Mouse (Mus musculus) stomach, embryonic 14.5 days (tissue): ENCODE data around the gene Gm960. TPM values are rescaled to one million over a fixed set of nuclear protein-coding genes. Genes with fewer than 3 reads are reported as not detected.

Source experiments
- ATAC-seq: fragments of 200-750 bp; cut with Nextera tagmentation; 2 replicates; pipeline ENCODE4 v1.8.0; 2017; ENCODE audit warnings: low read depth, moderate TSS enrichment; ENCODE audit not compliant: insufficient number of reproducible peaks, insufficient read depth, low FRiP score
- H3K27ac ChIP-seq: fragments of 300-500 bp; sonication (generic); 2 replicates; pipeline ENCODE4 v1.5.1; 2014; ENCODE audit warnings: mild to moderate bottlenecking, low read length, moderate library complexity, mixed read lengths
- H3K27me3 ChIP-seq: fragments of 300-500 bp; sonication (generic); 2 replicates; pipeline ENCODE4 v1.6.1; 2014; ENCODE audit warnings: low read length, control low read depth, mixed read lengths; ENCODE audit not compliant: control insufficient read depth, insufficient read depth
- H3K36me3 ChIP-seq: fragments of 300-500 bp; sonication (generic); 2 replicates; pipeline ENCODE4 v1.6.1; 2014; ENCODE audit warnings: mild to moderate bottlenecking, control low read depth, low read length, moderate library complexity, mixed read lengths; ENCODE audit not compliant: control insufficient read depth, insufficient read depth
- H3K4me1 ChIP-seq: fragments of 300-500 bp; sonication (generic); 2 replicates; pipeline ENCODE4 v1.6.1; 2014; ENCODE audit warnings: low read length, control low read depth, mixed read lengths; ENCODE audit not compliant: control insufficient read depth, insufficient read depth
- H3K4me2 ChIP-seq: fragments of 300-500 bp; sonication (generic); replicated peaks from 2 replicates; pipeline ENCODE4 v1.6.1; 2014; ENCODE audit warnings: low read depth, low read length, control low read depth
- H3K4me3 ChIP-seq: fragments of 300-500 bp; sonication (generic); 2 replicates; pipeline ENCODE4 v1.5.1; 2014; ENCODE audit warnings: low read depth, low read length, control low read depth
- H3K9ac ChIP-seq: fragments of 300-500 bp; sonication (generic); replicated peaks from 2 replicates; pipeline ENCODE4 v1.6.1; 2014; ENCODE audit warnings: low read depth, mild to moderate bottlenecking, control low read depth, low read length, moderate library complexity, mixed read lengths
- H3K9me3 ChIP-seq: fragments of 300-500 bp; sonication (generic); 2 replicates; pipeline ENCODE4 v1.6.1; 2016; ENCODE audit warnings: low read depth, low read length, control low read depth; ENCODE audit not compliant: control insufficient read depth
- WGBS: fragments of 180-500 bp; shearing (Covaris S2); extraction: QIAGEN DNeasy Blood & Tissue Kit; methylation state at CpG from one replicate; pipeline ENCODE4 v1.1.7; 2014; 5-methylcytosine and 5-hydroxymethylcytosine counted together
- polyA plus RNA-seq: library from polyadenylated mRNA; unstranded; fragments of >200 nt; fragmentation: Nextera tagmentation; extraction: Ambion mirVana; gene quantifications from 2 replicates; pipeline ENCODE4 v1.2.1, GENCODE M21; 2014

The Gm960 gene
- polyA plus RNA-seq, 1 experiment from 2014 or later = 6.4 TPM

GRCm38 (mm10) chr19:4741482-4741881, 43.0 kb upstream of the Gm960 start:
- ATAC-seq = no peak
- no peaks in the 10 kb centered on the region for H3K4me1 ChIP-seq
- WGBS = 71% methylated on average over 10 of the region's 10 CpGs
- no peak overlapping the region for H3K9ac ChIP-seq
- H3K4me3 ChIP-seq = no peak overlapping the region
- H3K27me3 ChIP-seq = no peaks in the 10 kb centered on the region
- H3K9me3 ChIP-seq = no peaks in the 10 kb centered on the region
- H3K4me2 ChIP-seq = no peak overlapping the region
- H3K36me3 ChIP-seq = peaks cover 9% of the 10 kb centered on the region
- H3K27ac ChIP-seq = no peak overlapping the region

GRCm38 (mm10) chr19:4739762-4740161, 41.3 kb upstream of the Gm960 start:
- H3K36me3 ChIP-seq = peaks cover 10% of the 10 kb centered on the region
- ATAC-seq = no peak
- no peak overlapping the region for H3K27ac ChIP-seq
- no peak overlapping the region for H3K4me2 ChIP-seq
- no peaks in the 10 kb centered on the region for H3K9me3 ChIP-seq
- no peaks in the 10 kb centered on the region for H3K27me3 ChIP-seq
- H3K4me3 ChIP-seq = no peak overlapping the region
- no peak overlapping the region for H3K9ac ChIP-seq
- WGBS = 97% methylated on average over 5 of the region's 5 CpGs
- no peaks in the 10 kb centered on the region for H3K4me1 ChIP-seq

- Histone ChIP-seq H3K27me3 (no peaks in the 10 kb centered on the region), H3K4me2 (no peak overlapping the region), H3K27ac (no peak overlapping the region), H3K4me1 (no peaks in the 10 kb centered on the region), H3K9ac (no peak overlapping the region), H3K36me3 (peaks cover 13% of the 10 kb centered on the region), H3K9me3 (no peaks in the 10 kb centered on the region), H3K4me3 (no peak overlapping the region)
- 91% methylated on average over 11 of the region's 11 CpGs for WGBS
- no peak for ATAC-seq
Measured at GRCm38 (mm10) chr19:4739053-4739452, 40.6 kb upstream of the Gm960 start.

- Histone ChIP-seq H3K4me1 (no peaks in the 10 kb centered on the region), H3K27ac (no peak overlapping the region), H3K4me2 (no peak overlapping the region), H3K9ac (no peak overlapping the region), H3K36me3 (peaks cover 10% of the 10 kb centered on the region), H3K4me3 (no peak overlapping the region), H3K27me3 (no peaks in the 10 kb centered on the region), H3K9me3 (no peaks in the 10 kb centered on the region)
- WGBS = 93% methylated on average over 13 of the region's 13 CpGs
- ATAC-seq = no peak
Measured at GRCm38 (mm10) chr19:4737866-4738265, 39.4 kb upstream of the Gm960 start.

- ATAC-seq = no peak
- H3K4me3 ChIP-seq = no peak overlapping the region
- WGBS = 81% methylated on average over 3 of the region's 3 CpGs
- H3K36me3 ChIP-seq = peaks cover 7% of the 10 kb centered on the region
- H3K4me1 ChIP-seq = no peaks in the 10 kb centered on the region
- H3K27ac ChIP-seq = no peak overlapping the region
- no peaks in the 10 kb centered on the region for H3K27me3 ChIP-seq
- no peak overlapping the region for H3K4me2 ChIP-seq
- H3K9me3 ChIP-seq = no peaks in the 10 kb centered on the region
- no peak overlapping the region for H3K9ac ChIP-seq
Measured at GRCm38 (mm10) chr19:4733052-4733451, 34.6 kb upstream of the Gm960 start.

GRCm38 (mm10) chr19:4729186-4729585, 30.7 kb upstream of the Gm960 start:
- H3K36me3 ChIP-seq = no peaks in the 10 kb centered on the region; the same call in 1 of the 2 replicates

GRCm38 (mm10) chr19:4720671-4721244, 22.3 kb upstream of the Gm960 start:
- Histone ChIP-seq H3K27ac (peak overlapping the region; percentile 63; the same call in 1 of the 2 replicates), H3K4me1 (no peaks in the 10 kb centered on the region), H3K4me2 (peak overlapping the region; percentile 43), H3K36me3 (no peaks in the 10 kb centered on the region), H3K9me3 (no peaks in the 10 kb centered on the region), H3K4me3 (peak overlapping the region; percentile 28), H3K9ac (no peak overlapping the region), H3K27me3 (no peaks in the 10 kb centered on the region)
- ATAC-seq = peak; percentile 64
- WGBS = 25% methylated on average over 11 of the region's 11 CpGs

More at GRCm38 (mm10) chr19:4729186-4729585, 30.7 kb upstream of the Gm960 start:
- Histone ChIP-seq H3K27ac (no peak overlapping the region), H3K9ac (no peak overlapping the region), H3K4me2 (no peak overlapping the region), H3K27me3 (no peaks in the 10 kb centered on the region), H3K9me3 (no peaks in the 10 kb centered on the region), H3K4me1 (no peaks in the 10 kb centered on the region), H3K4me3 (no peak overlapping the region)
- ATAC-seq = no peak
- WGBS = 72% methylated on average over 9 of the region's 9 CpGs

GRCm38 (mm10) chr19:4720112-4720511, 21.6 kb upstream of the Gm960 start:
- 74% methylated on average over 15 of the region's 15 CpGs for WGBS
- Histone ChIP-seq H3K4me3 (no peak overlapping the region; the same call in 1 of the 2 replicates), H3K4me1 (no peaks in the 10 kb centered on the region), H3K36me3 (no peaks in the 10 kb centered on the region), H3K27ac (peak overlapping the region; percentile 63), H3K9ac (no peak overlapping the region), H3K27me3 (no peaks in the 10 kb centered on the region), H3K9me3 (no peaks in the 10 kb centered on the region), H3K4me2 (peak overlapping the region; percentile 43)
- ATAC-seq = no peak

- Histone ChIP-seq H3K4me3 (no peak overlapping the region), H3K27ac (no peak overlapping the region; the same call in 1 of the 2 replicates)
- ATAC-seq = peak; percentile 91
Measured at GRCm38 (mm10) chr19:4719351-4719764, 20.9 kb upstream of the Gm960 start.

More at GRCm38 (mm10) chr19:4719351-4719764, 20.9 kb upstream of the Gm960 start:
- no peaks in the 10 kb centered on the region for H3K27me3 ChIP-seq
- WGBS = 21% methylated on average over 5 of the region's 5 CpGs
- no peaks in the 10 kb centered on the region for H3K9me3 ChIP-seq
- no peaks in the 10 kb centered on the region for H3K4me1 ChIP-seq
- no peaks in the 10 kb centered on the region for H3K36me3 ChIP-seq
- H3K4me2 ChIP-seq = peak overlapping the region; percentile 43; the same call in 1 of the 2 replicates
- no peak overlapping the region for H3K9ac ChIP-seq
